Mouse (Mus musculus) spleen, postnatal 36 days (tissue): ENCODE results near the gene Stard5.

Source experiments
- DNase-seq, 2 experiments: peaks; one replicate each; pipeline ENCODE4 v3.0.0; 2022; ENCODE audit warnings: low spot score in 2 of 2, mixed read lengths in 1 of 2

The Stard5 gene

DNA sequence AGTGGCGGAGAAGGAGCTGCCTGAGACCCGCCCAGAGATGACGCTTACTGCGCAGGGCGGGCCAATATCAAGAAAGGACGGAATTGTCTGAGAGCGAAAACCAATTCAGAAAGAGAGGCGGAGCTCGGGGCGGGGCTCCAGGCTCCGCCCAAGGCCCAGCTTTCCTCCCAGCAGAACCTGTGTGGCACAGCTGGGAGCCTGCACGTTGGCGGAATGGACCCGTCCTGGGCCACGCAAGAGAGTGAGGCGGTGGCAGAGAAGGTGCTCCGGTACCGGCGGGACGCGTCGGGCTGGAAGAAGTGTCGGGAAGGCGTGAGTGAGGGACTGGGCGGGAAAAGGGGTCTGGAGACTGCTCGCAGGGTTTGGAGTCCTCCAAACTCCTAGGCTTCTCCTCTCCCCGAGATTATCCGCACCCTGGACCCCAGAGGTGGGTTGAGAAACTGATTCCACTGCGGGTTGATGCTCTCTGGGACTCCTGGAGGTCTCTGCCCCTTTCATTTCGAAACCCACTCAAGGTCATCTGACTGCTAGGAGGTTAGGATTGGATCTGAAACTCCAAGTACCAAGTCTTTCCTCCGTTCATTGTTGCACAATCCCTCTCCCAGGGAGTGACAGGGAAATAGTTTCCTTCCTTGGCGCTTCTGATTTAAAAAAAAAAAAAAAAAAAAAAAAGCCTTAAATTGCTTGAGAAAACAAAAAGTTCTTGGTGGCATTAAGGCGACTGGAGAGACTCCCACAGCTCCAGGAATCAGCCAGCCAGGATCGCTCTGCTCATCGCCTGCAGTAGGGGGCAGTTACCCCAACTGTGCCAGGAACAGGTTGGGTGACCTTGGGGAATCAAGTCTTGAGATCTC, at the start of gene Stard5:
TSS of gene Stard5 (plus strand) at position 132 of the 854 bp plus-strand sequence.
- DNase-seq: peak; percentile 93 to 94

- peak; percentile 14 to 37 for DNase-seq
Measured at GRCm38 (mm10) chr7:83584639-83585471, 46.9 kb upstream of the Stard5 start, which contains the start of gene Tmc3. TSS of gene Tmc3 (plus strand) at chr7:83584927.

GRCm38 (mm10) chr7:83594056-83594455, 37.7 kb upstream of the Stard5 start:
- no peak for DNase-seq

- no peak for DNase-seq
Measured at GRCm38 (mm10) chr7:83597063-83597462, 34.7 kb upstream of the Stard5 start.

DNA sequence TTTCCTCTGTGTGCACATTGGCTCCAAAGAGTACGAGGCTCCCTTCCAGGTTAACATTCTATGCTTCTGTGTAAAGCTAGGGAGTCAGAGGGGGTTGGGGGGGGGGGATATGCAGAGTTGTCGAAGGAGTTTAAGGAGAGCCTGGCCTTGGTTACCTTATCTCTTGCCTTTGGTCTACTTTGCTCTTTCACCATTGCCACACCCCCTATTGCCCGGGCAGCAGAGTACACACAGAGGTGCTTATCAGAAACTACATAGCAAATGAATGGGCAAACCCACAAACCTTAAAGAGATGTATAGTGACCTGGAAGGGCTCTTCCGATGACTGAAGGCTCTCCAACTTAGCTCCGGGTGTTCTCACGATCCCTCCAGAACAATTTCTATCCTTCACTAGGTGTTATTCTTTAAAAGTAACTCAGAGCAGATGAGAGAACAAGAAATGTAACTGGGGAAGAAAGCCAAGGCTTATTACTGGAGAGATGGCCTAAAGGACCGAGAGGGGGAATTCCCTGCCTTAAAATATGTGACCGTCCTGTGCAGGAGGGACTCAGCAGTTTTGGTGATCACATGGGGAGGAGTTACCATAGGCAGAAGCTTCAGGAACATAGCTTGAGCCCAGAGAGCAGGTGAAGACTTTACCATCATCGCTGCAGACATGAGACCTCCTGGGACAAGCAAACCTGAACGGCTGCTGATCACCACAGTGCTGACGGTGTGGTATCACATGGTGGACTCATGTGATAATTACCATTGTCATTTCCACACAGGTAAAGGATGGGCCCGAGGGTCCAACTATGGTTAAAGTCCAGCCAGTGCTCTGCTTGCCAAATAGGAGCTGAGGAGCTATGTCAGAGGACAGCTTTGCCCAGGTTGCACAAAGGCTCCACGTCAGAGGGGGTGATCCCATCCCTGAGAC, 32.5 kb upstream of the Stard5 start:
- no peak for DNase-seq

- peak; percentile 48 to 50 for DNase-seq
Measured at GRCm38 (mm10) chr7:83599913-83600286, 31.9 kb upstream of the Stard5 start.

DNA sequence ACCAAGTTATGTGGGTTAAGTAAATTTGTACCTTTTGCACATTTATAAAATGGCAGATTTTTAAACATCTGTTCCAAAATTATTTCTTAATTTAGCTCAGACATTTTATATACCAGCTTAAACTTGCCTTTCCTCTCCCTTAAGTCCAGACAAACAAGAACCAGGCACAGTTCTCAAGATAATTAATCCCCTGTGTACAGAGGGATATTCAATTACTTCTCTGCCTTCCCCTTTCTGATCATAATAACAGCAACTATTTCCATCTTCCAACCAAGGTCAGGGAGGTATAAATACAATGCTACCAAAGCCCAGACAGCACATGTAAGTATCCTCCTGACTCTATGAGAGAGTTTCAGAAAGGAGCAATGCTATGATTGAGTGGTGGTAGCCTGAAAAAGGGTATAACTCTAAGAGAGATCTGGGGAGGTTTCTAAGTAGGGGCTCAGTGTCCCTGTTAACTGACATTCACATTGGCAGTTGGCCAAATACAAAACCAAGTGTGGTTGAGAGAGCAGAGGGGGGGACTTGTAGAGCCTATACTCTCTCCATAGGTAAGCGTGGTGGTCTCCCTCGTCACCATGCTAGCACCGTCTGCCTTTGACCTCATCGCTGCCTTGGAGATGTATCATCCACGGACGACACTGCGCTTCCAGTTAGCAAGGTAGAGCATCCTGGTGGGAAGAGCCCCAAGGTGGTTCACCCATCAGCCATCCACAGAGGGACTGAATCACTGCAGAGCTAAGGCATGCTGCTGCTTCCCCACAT, 27.4 kb upstream of the Stard5 start:
- DNase-seq: no peak

DNA sequence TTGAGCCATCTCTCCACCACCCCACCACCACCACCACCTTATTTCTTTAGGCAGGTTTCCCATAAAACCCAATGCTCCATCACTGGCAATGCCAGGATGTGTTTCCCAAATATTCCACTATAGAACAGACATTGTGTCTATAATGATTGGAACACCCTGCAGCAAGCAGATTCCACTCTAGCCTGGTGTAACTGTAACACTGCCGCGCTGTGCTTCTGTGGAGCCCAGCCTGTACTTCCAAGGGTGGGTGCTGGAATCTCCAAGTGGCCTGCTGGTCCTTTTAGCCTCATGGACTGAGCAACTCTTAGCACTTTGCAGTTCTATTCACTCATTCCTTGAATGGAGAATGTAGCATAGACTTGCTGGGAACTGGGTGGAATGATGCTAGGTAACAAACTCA, 25.0 kb upstream of the Stard5 start:
- no peak for DNase-seq

DNA sequence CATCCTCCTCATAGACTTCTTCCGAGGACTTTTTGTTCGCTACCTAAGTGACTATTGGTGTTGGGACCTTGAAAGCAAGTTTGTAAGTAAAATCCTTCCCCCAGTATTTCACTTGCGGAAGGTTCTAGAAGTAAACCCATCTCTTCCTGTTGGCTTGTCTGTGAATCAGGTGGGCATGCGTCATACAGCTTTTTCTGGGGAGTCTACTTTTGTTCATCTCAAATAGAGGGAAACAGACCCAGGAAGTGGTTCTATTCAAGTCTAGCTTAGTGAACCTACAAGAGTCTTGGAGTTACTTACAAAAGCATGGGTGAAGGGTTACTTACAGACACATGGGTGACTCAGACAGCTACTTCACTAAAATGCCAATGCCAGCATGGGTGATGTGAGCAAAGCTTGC, 21.9 kb upstream of the Stard5 start:
- DNase-seq: no peak

- no peak for DNase-seq
Measured at GRCm38 (mm10) chr7:83611886-83612285, 19.9 kb upstream of the Stard5 start.

GRCm38 (mm10) chr7:83615272-83615671, 16.5 kb upstream of the Stard5 start:
- DNase-seq: no peak

- peak; percentile 23 to 43 for DNase-seq
Measured at GRCm38 (mm10) chr7:83615815-83616214, 15.9 kb upstream of the Stard5 start.

GRCm38 (mm10) chr7:83616268-83616667, 15.5 kb upstream of the Stard5 start:
- DNase-seq: peak; percentile 57 to 69

- DNase-seq: no peak
Measured at GRCm38 (mm10) chr7:83618709-83619108, 13.1 kb upstream of the Stard5 start.

DNA sequence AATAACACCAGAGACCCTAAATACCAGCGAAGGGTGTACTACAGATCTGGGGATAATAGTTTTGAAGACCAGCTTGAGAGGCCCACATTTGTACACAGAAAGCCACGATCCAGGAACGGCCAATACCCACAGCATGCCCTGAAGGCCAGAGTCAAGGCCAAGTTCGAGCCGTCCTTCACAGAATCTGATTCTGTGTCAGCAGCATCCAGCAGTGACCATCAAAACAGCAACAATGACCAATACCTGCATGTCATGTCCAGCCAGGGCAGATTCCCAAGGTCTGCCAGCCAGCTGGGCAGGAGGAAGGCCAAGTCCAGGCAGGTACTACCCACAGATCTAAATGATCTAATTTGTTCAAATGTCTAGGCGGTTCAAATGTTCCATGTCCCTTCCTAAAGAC, 9.2 kb upstream of the Stard5 start:
- DNase-seq: no peak

GRCm38 (mm10) chr7:83624065-83624464, 7.7 kb upstream of the Stard5 start:
- DNase-seq: no peak

- DNase-seq: no peak
Measured at GRCm38 (mm10) chr7:83626557-83627257, 5.1 kb upstream of the Stard5 start.

GRCm38 (mm10) chr7:83627369-83627768, 4.4 kb upstream of the Stard5 start:
- DNase-seq: no peak

DNA sequence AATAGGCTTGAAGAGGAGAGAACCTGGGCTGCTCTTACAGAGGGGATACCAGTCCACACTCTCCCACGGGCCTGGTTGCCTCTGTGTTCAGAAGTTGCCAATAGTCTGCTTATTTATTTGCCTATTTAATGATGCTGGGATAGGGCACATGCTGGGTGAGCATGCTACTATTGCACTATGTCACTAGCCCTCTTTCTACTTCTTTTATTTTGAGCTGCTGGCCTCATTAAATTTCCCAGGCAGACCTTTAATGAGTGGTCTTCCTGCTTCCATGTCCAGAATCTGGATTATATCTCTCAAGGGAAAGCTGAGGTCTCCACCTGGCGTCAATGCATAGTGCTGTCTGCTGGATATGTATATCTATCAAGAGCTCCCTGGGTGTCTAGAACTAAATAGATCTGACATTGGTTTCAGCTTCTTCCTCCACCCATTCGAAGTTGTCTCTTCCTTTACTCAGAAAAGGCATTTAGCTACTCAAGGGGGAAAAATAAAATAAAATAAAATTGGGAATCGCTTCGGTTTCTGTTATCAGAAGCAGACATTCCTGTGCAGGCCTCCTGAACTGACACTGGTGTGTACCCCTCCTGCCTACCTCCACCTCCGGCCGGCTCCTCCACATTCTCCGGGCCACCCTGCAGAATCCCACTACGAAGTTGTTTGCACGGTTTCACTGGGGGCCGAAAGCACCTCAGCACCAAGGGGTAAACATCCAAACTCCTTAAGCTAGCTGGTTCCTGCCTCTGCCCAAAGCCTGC, 509 bp upstream of the Stard5 start:
- no peak for DNase-seq
